Mouse (Mus musculus): ENCODE results near the gene Dnaja3.
"Not testable (repeated sequence)": the region's sequence is repeated elsewhere in the genome, so short reads cannot be mapped to it uniquely, and the experiment has no call there.

Dnaja3 gene

DNA sequence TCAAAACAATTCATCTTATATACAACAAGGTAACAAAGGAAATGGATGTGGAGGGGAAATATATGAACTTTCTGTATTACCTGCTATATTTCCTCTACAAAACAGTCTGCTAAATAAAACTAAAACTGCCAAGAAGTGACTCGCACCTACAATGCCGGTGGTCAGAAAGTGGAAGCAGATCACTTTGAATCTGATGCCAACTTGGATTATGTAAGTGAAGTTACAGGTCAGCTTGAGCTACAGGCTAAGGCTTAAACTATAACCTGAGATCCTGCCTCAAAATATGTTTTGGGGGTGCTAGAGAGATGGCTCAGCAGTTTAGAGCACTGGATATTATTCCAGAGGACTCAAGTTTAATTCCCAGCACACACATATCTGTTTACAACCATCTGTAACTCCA, 25.9 kb downstream of the Dnaja3 start:
- no peak for DNase-seq (ENCODE audit: extremely low read depth, low read depth)

GRCm38 (mm10) chr16:4667190-4667808, 27.5 kb downstream of the Dnaja3 start:
- peak; percentile 57 for DNase-seq (ENCODE audit: extremely low read depth, low read depth)

- no peak for DNase-seq (ENCODE audit: extremely low read depth, low read depth)
Observed at GRCm38 (mm10) chr16:4670317-4670716, 30.5 kb downstream of the Dnaja3 start.

DNA sequence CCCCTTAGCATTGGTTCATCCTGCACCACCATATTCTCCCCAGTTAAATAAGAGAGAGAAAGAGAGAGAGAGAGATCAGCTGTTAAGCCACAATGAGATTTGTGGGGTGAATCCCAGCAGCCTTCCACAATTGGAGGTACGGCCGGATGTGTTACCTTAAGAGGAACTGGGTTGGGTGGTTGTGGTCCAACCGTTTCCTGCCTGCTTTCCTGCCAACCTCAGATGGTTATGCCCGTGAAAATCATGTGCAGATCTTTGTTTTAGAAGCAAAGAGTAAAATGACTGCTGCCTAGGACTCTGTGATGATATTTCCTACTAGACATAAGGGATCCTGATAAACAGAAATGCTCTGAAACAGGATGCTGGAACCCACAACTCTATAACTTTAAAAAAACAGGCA, 34.3 kb downstream of the Dnaja3 start:
- DNase-seq (ENCODE audit: extremely low read depth, low read depth), result peak; percentile 52

- DNase-seq (ENCODE audit: extremely low read depth, low read depth), result no peak
Observed at GRCm38 (mm10) chr16:4676836-4677235, 37.0 kb downstream of the Dnaja3 start.

DNA sequence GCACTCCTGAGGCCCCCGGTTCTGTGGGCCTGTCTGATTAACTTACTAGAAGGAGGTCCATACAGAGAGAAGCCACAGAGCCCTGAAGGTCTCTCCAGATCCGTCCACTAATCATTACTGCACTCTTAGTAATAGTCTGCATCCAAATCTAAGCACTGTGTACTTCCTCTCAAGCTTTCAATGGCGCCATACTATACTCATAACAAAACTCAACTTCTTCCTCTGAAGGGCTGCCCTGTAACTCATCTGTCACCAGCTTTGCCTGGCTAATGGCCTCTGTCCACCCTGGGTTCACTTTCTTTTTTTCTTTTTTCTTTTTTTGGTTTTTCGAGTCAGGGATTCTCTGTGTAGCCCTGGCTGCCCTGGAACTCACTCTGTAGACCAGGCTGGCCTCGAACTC, 38.3 kb downstream of the Dnaja3 start:
- DNase-seq (ENCODE audit: extremely low read depth, low read depth), result no peak

DNA sequence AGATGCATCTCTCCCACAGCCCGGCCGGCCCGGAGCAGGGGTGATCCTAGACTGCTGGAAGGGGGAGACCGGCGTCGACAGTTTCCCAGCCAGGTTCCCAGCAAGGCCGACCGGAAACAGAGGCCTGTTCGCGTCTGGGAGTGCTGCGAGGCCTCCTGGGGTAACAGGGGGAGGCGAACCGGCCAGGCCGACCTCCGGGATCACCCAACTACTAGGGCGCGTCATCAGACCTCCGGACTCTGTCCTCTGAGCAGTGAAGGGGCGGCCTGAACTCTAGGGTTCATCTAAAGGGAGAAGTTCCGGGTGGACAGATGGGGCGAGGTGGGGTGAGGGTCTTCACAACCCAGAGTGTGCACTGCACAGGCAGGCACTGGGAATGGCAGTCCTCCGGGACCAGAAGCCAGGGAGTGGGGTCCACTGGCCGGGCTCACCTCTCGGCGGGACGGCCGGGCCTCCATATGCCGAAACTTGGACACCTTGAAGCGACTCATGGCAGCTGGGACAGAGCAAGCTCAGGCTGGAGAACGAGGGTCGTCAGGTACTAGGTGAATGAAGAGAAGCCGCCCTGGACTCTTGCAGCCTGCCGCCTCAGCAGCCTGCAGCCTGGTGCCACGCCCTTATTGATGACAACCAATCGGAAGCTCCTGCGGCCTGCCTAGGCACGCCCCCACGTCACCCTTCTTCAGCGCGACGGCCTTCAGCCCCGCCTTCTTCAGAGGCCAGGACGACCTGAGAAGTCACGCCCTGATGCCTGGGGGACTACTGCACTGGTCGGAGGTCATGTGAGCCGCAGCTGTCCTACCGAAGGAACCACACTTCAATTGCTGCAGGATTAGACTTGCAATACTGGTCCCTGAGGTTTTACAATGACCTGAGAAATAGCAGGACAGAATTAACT, 39.6 kb downstream of the Dnaja3 start, which contains the start of gene Coro7:
Gene Coro7, minus strand, starts transcription at position 657 of the 898 bp plus-strand sequence.
- DNase-seq (ENCODE audit: extremely low read depth, low read depth), result peak; percentile 87

GRCm38 (mm10) chr16:4680922-4681455, 41.2 kb downstream of the Dnaja3 start:
- not testable (repeated sequence) for DNase-seq (ENCODE audit: extremely low read depth, low read depth)

GRCm38 (mm10) chr16:4682628-4683179, 42.9 kb downstream of the Dnaja3 start:
- peak; percentile 8 for DNase-seq (ENCODE audit: extremely low read depth, low read depth)

DNA sequence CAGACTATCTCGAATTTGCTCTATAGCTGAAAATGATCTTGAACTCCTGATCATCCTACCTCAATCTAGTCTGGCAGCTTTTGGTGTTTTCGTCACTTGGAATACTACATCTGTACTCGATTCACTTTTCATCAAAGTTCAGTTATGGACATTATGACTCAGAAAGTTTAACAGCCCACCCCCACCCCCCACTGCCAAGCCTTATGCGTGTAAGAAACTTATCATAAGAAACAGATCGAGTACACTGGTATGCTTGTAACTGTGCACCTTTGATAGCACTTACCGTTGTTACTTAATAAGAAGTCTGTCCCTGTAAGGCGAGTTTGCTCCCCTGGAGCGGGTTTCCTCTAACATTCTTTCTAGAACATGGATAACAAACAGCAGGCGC, 43.4 kb downstream of the Dnaja3 start:
- no peak for DNase-seq (ENCODE audit: extremely low read depth, low read depth)

DNA sequence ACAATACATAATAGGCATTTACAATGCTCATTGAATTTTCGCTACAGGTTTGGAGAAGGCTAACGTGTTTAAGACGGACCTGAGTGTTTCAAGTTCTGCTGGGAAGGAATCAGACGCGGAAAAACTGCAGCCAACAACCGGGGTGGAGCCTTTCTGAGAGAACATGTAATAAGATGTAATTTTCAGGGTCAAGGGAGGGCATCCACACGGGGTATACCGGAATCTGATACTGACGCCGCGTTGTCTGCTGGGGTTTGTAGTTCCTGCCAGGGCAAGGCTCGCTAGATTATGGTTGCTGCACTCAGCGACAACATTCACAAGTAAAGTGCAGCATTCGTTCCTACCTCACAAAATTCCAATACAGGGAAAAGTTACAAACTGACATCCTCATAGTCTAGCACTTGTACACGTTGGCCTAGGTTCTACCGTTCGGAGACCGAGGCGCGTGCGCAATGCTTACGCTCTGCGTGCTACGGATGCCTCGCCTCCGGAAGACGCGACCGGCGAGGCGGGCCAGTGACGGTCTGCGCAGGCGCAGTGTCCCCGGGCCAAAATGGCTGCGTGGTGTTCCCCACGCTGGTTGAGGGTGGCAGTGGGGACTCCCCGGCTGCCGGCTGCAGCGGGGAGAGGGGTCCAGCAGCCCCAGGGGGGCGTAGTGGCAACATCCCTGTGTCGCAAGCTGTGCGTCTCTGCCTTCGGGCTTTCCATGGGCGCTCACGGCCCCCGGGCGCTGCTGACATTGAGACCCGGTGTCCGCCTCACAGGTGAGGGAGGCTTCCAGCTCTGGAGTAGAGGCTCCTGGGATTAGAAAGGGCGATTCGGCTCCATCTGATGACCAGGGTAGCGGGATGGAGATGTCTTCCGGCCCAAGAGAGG, 44.0 kb downstream of the Dnaja3 start:
- peak; percentile 92 for DNase-seq (ENCODE audit: extremely low read depth, low read depth)

DNA sequence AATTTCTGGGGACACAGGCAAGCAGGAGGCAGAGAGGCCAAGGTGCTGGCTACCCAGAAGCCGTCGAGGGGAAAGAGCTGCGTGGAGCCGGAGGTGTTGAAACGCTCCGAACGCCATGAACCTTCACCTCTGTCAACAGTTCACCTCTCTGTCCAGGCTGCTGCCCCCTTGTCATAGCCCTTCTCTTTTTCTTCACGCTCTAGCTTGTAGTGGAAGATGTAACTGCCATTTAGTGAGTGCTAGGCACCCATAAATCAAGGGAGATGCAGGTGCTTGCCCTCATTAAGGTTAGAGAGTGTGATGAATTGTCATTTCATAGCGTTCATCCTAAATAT, 44.6 kb downstream of the Dnaja3 start:
- DNase-seq (ENCODE audit: extremely low read depth, low read depth), result peak; percentile 10

DNA sequence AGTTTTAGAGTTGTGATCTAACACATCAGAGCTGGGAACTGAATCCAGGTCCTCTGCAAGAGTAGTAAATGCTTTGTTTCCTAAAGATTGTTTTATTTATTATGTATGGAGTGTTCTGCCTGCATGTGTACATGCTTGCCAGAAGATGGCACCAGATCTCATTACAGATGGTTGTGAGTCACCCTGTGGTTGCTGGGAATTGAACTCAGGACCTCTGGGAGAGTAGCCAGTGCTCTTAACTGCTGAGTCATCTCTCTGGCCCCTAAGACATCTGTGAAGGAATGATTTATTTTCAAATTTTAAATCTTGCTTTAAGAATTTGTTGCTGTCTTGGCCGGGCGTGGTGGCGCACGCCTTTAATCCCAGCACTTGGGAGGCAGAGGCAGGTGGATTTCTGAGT, 49.6 kb downstream of the Dnaja3 start:
- DNase-seq (ENCODE audit: extremely low read depth, low read depth), result not testable (repeated sequence)

DNA sequence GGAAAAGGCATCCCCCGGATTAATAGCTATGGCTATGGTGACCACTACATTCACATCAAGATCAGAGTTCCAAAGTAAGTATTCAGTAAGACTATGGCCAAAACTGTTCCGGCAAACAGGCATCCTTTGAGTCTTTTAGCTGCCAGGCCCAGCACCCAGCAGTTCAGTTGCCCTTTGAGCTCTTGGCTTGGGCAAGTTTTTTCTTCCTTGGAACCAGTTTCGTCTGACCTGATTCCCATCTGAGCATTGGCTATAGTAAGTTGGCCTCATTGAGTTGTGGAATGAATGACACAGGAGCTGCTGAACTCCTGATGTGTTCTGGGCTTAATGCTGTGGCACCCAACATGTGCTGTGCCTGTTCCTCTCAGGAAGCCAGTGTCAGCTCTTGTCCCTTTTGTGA, 61.4 kb downstream of the Dnaja3 start:
- DNase-seq (ENCODE audit: extremely low read depth, low read depth), result no peak

DNA sequence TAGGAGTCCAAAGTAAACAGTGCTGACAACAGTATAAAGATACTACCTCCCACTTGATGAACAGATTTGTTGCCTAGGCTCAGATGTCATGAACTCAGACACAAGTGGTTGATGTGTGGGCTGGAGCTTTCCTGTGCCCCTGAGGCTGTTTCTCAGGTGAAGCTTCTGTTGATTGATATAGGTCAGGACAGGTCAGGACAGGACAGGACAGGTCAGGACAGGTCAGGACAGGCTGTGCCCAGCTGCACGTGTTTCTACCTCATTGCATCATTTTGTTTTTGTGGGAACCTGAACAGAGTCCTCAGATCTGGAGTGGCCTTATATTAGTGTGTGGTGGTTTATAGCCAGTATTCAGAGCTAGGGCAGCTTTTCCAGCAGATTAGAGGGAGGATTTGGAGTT, 62.9 kb downstream of the Dnaja3 start:
- no peak for DNase-seq (ENCODE audit: extremely low read depth, low read depth)

DNA sequence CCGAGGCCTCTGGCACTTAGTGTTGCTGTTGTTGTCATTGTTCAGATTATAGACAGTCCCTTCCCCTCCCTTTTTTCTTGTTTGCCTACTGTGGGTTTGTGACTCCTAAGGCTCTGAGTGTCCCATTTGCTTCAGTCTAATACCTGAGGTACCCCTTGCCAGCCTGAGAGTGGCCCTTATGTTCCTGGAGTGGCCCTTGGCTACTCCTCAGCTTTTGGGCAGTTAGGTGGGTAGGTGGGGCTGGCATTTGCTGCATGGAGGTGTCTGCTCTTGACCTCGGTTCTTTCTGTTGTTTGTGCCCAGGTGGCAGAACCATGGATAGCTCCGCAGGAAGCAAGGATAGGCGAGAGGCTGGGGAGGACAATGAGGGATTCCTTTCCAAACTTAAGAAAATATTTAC, 65.8 kb downstream of the Dnaja3 start:
- no peak for DNase-seq (ENCODE audit: extremely low read depth, low read depth)

DNA sequence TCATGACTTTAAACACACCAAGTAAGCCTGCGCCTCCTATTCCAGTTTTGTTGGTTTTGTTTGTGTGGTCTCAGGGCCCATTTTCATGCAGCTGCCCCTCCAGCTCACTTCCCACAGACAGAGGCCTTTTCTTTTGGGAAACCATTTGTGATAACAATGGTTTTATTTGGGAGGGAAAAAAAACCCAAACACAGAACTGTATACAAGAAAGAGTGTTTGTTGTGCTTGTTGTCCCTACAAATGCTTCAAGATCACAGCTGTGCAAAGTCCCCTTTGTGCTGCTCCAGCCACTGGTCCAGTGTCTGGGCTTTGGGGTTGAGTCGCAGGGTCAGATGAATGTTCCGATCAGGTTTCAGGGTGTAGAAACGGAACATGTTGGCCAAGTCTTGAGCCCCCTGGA, 71.4 kb downstream of the Dnaja3 start:
- DNase-seq (ENCODE audit: extremely low read depth, low read depth), result no peak

GRCm38 (mm10) chr16:4713861-4714710, 74.3 kb downstream of the Dnaja3 start:
- no peak for DNase-seq (ENCODE audit: extremely low read depth, low read depth)

DNA sequence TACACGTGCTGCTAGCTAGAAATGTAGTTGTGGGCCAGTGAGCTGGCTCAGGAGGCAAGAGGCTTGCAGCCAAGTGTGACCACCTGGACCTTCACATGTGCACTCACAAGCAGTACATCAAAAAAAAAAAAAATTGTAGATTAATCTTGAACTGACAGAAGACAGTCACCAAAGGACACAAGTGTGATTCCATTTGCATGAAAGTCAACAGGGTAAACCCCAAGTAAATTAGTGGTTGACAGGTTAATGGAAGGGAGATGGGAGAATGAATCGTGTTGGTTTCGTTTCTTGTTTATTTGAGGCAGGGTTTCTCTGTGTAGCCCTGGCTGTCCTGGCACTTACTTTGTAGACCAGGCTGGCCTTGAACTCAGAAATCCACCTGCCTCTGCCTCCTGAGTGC, 78.1 kb downstream of the Dnaja3 start:
- no peak for DNase-seq (ENCODE audit: extremely low read depth, low read depth)

GRCm38 (mm10) chr16:4718753-4719518, 79.1 kb downstream of the Dnaja3 start, which contains the start of gene Nmral1:
Gene Nmral1, minus strand, starts transcription at chr16:4719356.
- DNase-seq (ENCODE audit: extremely low read depth, low read depth), result peak; percentile 74
